Mouse (Mus musculus): ENCODE results near the gene Bpifb1. TPM values are rescaled to one million over a fixed set of nuclear protein-coding genes. Genes with fewer than 3 reads are reported as not detected.

Gene Bpifb1
- polyA plus RNA-seq (2014; fragmentation: Illumina TruSeq; extraction: RNeasy Lipid Tissue Mini Kit (QIAGEN cat#74804); ENCODE audit: low read depth, low replicate concordance) = not detected

DNA sequence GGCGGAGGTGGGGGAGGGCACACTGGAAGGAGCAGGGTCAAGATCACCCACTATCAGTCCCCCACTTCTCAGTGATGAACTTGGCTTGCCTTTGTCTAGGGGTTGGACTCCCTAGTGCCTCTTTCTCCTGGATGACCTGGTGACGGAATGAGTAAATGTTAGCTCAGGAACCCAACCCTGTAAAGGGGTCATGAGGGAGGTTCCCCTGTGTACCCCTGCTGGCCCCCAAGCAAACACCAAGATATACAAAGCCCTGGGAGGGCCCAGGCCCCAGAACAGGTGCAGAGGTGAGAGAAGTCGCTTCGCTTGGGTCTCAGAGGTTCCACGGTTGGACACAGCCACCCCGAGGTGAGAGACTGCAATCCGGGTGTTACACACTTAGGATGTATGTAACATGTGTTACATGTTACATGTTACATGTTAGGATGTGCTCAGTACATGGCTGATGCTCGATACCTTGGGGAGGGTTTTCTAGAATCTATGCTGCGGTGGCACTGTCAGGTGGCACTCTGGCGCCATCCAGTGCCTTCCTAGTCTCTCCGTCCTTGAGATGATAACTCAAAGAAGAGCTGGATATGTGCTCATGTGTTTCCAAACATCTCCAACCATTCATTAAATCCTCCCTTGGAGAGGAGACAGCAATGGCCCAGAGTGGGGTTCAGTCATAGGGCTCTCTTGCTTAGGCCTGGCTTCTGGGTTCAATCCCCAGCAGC is at the start of gene Bpifb1:
Gene Bpifb1 (plus strand): TSS at position 273 of the 713 bp plus-strand sequence.

DNA sequence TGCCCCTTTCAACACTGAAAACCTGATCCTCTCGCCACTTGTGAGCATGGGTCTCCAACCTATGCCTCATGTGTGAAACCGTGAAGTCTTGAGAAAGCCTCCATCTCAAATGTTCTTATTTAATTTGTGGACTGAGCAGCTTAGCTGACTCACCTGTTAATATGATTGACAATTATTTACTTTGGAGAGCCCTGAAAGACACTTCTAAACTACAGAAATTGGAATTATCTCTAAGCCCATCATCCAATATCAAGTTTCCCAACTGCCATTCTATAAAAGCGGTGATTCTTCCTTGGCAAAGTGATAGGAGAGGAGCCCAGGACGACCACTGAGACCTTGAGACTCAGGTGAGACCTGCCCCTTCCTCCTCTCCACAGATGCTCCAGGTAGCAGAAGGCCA is 48.0 kb upstream of the Bpifb1 start, which contains the start of gene Bpifa1:
Gene Bpifa1 (plus strand): TSS at position 301 of the 400 bp plus-strand sequence.

DNA sequence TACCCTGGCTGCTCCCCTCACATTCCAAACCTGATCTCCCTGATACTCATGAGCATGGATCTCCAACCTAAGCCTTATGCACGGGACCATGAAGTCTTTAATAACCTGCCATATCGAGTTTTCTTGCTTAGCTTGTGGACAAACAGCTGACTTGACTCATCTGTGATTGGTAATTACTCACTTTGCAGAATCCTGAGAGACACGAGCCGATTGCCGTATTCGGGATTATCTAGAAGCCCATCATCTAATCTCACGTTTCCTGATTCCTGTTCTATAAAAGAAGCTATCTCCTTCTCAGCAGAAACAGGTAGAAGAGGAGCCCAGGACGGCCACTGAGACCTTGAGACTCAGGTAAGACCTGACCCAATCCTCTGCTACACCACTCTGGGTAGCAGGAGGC is 28.3 kb upstream of the Bpifb1 start, which contains the start of gene Bpifa5:
Gene Bpifa5 (plus strand): TSS at position 301 of the 400 bp plus-strand sequence.

DNA sequence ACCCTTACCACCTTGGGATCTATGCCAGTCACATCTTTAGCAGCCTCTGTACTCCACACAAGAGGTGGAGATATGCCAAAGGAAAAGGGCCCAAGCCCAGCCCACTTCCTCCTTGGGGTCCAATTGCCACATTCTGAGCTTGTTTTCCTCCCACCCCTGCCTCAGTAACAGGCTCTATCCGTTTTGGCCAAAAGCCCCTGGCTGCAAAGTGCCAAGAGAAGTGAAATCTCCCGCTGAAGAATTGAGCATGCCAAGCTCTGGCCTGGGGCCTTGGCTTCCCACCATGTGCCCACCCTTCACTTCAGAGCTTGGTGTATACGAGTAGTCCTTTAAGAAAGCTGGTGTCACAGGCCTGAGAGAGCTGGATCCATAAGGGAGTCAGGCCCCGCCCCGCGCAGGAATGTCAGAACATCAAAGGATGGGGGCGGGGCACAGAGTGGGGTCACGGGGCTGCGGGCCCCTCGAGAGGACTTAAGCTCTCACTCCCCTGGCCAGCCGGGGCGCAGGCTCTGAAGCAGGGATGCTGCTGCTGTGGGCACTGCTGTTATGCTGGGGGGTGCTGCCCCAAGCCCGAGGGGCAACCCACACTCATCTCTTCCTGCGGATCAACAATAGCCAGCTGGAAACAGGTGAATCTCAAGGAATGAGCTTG is 32.8 kb downstream of the Bpifb1 start, which contains the start of gene Bpifb5:
Gene Bpifb5 (plus strand): TSS at position 478 of the 652 bp plus-strand sequence.

DNA sequence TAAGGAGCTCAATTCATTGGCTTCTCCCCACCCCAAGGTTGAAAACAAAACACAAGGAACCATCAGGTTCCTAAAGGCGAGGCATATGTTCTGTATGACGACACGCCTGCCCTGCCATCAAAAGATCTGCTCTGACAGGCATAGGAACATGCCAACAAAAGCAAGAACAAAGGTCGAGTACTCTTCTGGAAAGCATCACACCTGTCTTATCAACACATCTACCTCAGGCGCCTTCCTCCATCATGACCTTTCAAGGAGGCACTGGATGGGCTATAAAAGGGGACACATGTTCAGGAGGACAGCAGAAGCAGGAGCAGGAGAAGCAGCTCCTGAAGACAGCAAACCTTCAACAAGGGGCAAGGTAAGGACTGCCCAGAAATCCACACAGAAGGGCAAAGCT is 66.9 kb downstream of the Bpifb1 start, which contains the start of gene Bpifb9a:
Gene Bpifb9a (plus strand): TSS at position 301 of the 400 bp plus-strand sequence.

Other genes with a start within 250 kb of the Bpifb1 start
- gene Bpifa6, start 215.9 kb upstream of the Bpifb1 start, polyA plus RNA-seq (2014; fragmentation: Illumina TruSeq; extraction: RNeasy Lipid Tissue Mini Kit (QIAGEN cat#74804); ENCODE audit: low read depth, low replicate concordance) = not detected
- not detected for gene Bpifa2, start 182.6 kb upstream of the Bpifb1 start, polyA plus RNA-seq (2014; fragmentation: Illumina TruSeq; extraction: RNeasy Lipid Tissue Mini Kit (QIAGEN cat#74804); ENCODE audit: low read depth, low replicate concordance)
- not detected for gene Bpifa3, start 60.5 kb upstream of the Bpifb1 start, polyA plus RNA-seq (2014; fragmentation: Illumina TruSeq; extraction: RNeasy Lipid Tissue Mini Kit (QIAGEN cat#74804); ENCODE audit: low read depth, low replicate concordance)
- not detected for gene Bpifa1, start 47.9 kb upstream of the Bpifb1 start, polyA plus RNA-seq (2014; fragmentation: Illumina TruSeq; extraction: RNeasy Lipid Tissue Mini Kit (QIAGEN cat#74804); ENCODE audit: low read depth, low replicate concordance)
- not detected for gene Bpifa5, start 28.2 kb upstream of the Bpifb1 start, polyA plus RNA-seq (2014; fragmentation: Illumina TruSeq; extraction: RNeasy Lipid Tissue Mini Kit (QIAGEN cat#74804); ENCODE audit: low read depth, low replicate concordance)
- gene Bpifb5, start 32.9 kb downstream of the Bpifb1 start, polyA plus RNA-seq (2014; fragmentation: Illumina TruSeq; extraction: RNeasy Lipid Tissue Mini Kit (QIAGEN cat#74804); ENCODE audit: low read depth, low replicate concordance) = not detected
- not detected for gene Bpifb9a, start 67.0 kb downstream of the Bpifb1 start, polyA plus RNA-seq (2014; fragmentation: Illumina TruSeq; extraction: RNeasy Lipid Tissue Mini Kit (QIAGEN cat#74804); ENCODE audit: low read depth, low replicate concordance)
- gene Bpifb9b, start 116.4 kb downstream of the Bpifb1 start, polyA plus RNA-seq (2014; fragmentation: Illumina TruSeq; extraction: RNeasy Lipid Tissue Mini Kit (QIAGEN cat#74804); ENCODE audit: low read depth, low replicate concordance) = not detected
- gene Cdk5rap1, start 182.2 kb downstream of the Bpifb1 start, polyA plus RNA-seq (2014; fragmentation: Illumina TruSeq; extraction: RNeasy Lipid Tissue Mini Kit (QIAGEN cat#74804); ENCODE audit: low read depth, low replicate concordance) = 13.3 TPM
- 0.49 TPM for gene Snta1, start 217.3 kb downstream of the Bpifb1 start, polyA plus RNA-seq (2014; fragmentation: Illumina TruSeq; extraction: RNeasy Lipid Tissue Mini Kit (QIAGEN cat#74804); ENCODE audit: low read depth, low replicate concordance)
- gene Cbfa2t2, start 245.7 kb downstream of the Bpifb1 start, polyA plus RNA-seq (2014; fragmentation: Illumina TruSeq; extraction: RNeasy Lipid Tissue Mini Kit (QIAGEN cat#74804); ENCODE audit: low read depth, low replicate concordance) = 14.6 TPM

Data from kidney, adult 10 weeks (tissue).